Mouse (Mus musculus): Measurements from ENCODE around the gene Ankzf1. TPM values are rescaled to one million over a fixed set of nuclear protein-coding genes. Genes with fewer than 3 reads are reported as not detected.

Ankzf1 gene
- polyA plus RNA-seq, 1 experiment from 2014 or later, result 16.8 TPM

GRCm38 (mm10) chr1:75244836-75245235 is 52.9 kb downstream of the Ankzf1 start:
- Histone ChIP-seq H3K4me1 (ENCODE audit: control insufficient read depth, insufficient read depth, low read length) (no peaks in the 10 kb centered on the region), H3K4me3 (ENCODE audit: low read depth, low read length) (no peak overlapping the region), H3K36me3 (replicated peaks; ENCODE audit: control insufficient read depth, insufficient read depth, low read depth, low read length) (no peaks in the 10 kb centered on the region), H3K27me3 (ENCODE audit: control insufficient read depth, insufficient read depth, low read length) (no peaks in the 10 kb centered on the region), H3K9ac (replicated peaks; ENCODE audit: low read length) (no peak overlapping the region), H3K27ac (replicated peaks; ENCODE audit: low read depth, low read length) (no peak overlapping the region), H3K9me3 (replicated peaks; ENCODE audit: control insufficient read depth, low read length) (no peaks in the 10 kb centered on the region), H3K4me2 (ENCODE audit: low read depth, low read length) (no peak overlapping the region)
- ATAC-seq (replicated peaks; ENCODE audit: insufficient number of reproducible peaks, low FRiP score, low TSS enrichment, low read depth), result no peak
- peak; percentile 68 for DNase-seq (ENCODE audit: low spot score)
- WGBS, result 11% methylated on average over 4 of the region's 4 CpGs

DNA sequence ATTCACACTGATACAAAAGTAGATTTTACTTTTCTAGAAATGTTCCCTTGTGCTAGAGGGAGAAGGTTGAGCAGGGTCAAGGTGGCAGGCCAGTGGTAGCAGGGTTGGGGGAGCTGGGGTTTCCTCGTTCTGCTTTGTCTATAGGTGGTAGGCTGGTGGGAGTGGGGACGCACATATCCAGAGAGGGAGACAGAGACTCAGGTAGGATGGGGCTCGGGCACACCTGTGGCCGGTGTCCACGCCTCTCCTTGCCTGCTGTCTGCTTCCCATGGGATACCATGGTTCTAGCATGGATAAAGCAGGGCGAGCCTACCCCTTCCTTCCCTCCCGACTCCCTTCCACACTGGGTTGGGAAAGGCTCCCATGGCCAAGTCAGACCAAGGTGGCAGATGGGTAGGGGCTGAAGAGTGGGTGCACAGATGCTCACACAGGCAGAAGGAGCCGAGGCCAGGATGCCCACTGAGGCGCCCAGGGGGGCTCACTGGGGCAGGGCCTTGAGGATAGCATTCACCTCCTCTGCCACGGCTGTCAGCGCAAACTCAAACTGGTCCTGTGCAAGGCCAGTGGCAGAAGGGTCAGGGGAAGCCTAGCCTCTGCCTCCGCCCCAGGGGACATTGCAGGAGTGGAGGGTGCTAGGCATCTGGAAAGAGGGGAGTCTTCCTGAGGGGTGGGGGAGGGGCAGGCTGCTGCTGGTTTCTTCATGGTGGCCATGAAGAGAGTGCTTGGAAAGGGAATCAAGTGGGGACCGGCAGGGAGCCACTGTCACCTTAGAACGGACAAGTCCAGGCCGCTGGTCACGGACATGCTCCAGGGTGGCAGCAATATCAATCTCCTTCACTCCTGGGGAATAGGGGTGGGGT is 55.4 kb downstream of the Ankzf1 start:
- Histone ChIP-seq H3K9me3 (replicated peaks; ENCODE audit: control insufficient read depth, low read length) (no peaks in the 10 kb centered on the region), H3K4me2 (ENCODE audit: low read depth, low read length) (no peak overlapping the region), H3K4me1 (ENCODE audit: control insufficient read depth, insufficient read depth, low read length) (no peaks in the 10 kb centered on the region), H3K27me3 (ENCODE audit: control insufficient read depth, insufficient read depth, low read length) (no peaks in the 10 kb centered on the region), H3K9ac (replicated peaks; ENCODE audit: low read length) (no peak overlapping the region; the same call in 1 of the 2 replicates), H3K4me3 (ENCODE audit: low read depth, low read length) (no peak overlapping the region), H3K27ac (replicated peaks; ENCODE audit: low read depth, low read length) (no peak overlapping the region), H3K36me3 (replicated peaks; ENCODE audit: control insufficient read depth, insufficient read depth, low read depth, low read length) (no peaks in the 10 kb centered on the region)
- DNase-seq (ENCODE audit: low spot score) (no peak), ATAC-seq (replicated peaks; ENCODE audit: insufficient number of reproducible peaks, low FRiP score, low TSS enrichment, low read depth) (no peak)
- WGBS, result 73% methylated on average over 16 of the region's 16 CpGs

DNA sequence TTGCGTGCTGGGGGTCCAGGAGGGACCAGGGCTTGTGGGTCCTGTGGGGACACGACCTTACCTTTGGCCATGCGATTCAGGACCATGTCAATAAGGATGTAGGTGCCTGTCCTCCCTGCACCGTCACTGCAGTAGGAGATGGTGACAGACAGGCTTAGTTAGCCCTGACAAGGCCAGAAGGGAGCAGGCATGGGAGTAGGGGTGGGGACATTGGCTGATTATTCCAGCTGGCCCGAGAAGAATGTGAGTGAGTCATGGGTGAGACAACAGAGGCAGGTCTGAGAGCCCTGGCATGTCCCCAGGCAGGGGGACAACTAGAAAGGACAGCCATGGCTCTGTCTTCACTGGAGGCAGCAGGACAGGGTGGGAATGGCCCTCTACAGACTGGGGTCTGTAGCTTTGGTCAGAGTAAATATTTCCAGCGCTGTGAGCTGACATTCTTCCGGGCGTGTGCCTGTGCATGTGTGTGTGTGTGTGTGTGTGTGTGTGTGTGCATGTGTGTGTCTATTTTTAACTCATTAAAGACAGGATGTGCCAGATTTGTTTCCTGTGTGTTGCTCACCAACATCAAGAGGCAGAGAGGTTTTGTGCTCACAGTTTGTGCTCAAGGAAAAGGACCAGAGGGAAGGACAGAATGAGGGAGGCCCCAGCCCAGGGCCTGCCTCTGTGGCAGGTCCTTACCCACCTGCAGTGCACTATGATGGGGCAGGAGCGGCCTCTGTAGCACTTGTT is 56.3 kb downstream of the Ankzf1 start:
- H3K9ac ChIP-seq (replicated peaks; ENCODE audit: low read length), result no peak overlapping the region; the same call in 1 of the 2 replicates
- no peak for ATAC-seq (replicated peaks; ENCODE audit: insufficient number of reproducible peaks, low FRiP score, low TSS enrichment, low read depth)

More for the DNA sequence above, 56.3 kb downstream of the Ankzf1 start:
- Histone ChIP-seq H3K4me1 (ENCODE audit: control insufficient read depth, insufficient read depth, low read length) (no peaks in the 10 kb centered on the region), H3K36me3 (replicated peaks; ENCODE audit: control insufficient read depth, insufficient read depth, low read depth, low read length) (no peaks in the 10 kb centered on the region), H3K9me3 (replicated peaks; ENCODE audit: control insufficient read depth, low read length) (no peaks in the 10 kb centered on the region), H3K4me2 (ENCODE audit: low read depth, low read length) (no peak overlapping the region), H3K4me3 (ENCODE audit: low read depth, low read length) (no peak overlapping the region), H3K27me3 (ENCODE audit: control insufficient read depth, insufficient read depth, low read length) (no peaks in the 10 kb centered on the region), H3K27ac (replicated peaks; ENCODE audit: low read depth, low read length) (no peak overlapping the region)
- 51% methylated on average over 9 of the region's 9 CpGs for WGBS
- no peak for DNase-seq (ENCODE audit: low spot score)

Small RNAs within 50 kb of the gene (microRNA-seq; reads per million reads assigned to microRNA genes)
- gene Gm27943 (ENCODE audit: borderline number of aligned reads), result not detected

Other genes starting within 250 kb of the Ankzf1 start
- 0.32 TPM in 1 of 2 replicates, not detected in the other for gene Ihh, start 240.5 kb upstream of the Ankzf1 start, polyA plus RNA-seq (2014; fragmentation: Nextera tagmentation; extraction: Ambion mirVana)
- 12.0 and 12.5 TPM in 2 replicates for gene Nhej1, start 67.0 kb upstream of the Ankzf1 start, polyA plus RNA-seq (2014; fragmentation: Nextera tagmentation; extraction: Ambion mirVana)
- 0.10 and 0.18 TPM in 2 replicates for gene Slc23a3, start 58.3 kb upstream of the Ankzf1 start, polyA plus RNA-seq (2014; fragmentation: Nextera tagmentation; extraction: Ambion mirVana)
- 33.8 and 37.2 TPM in 2 replicates for gene Cnppd1, start 49.4 kb upstream of the Ankzf1 start, polyA plus RNA-seq (2014; fragmentation: Nextera tagmentation; extraction: Ambion mirVana)
- 27.7 and 38.0 TPM in 2 replicates for gene Retreg2, start 49.4 kb upstream of the Ankzf1 start, polyA plus RNA-seq (2014; fragmentation: Nextera tagmentation; extraction: Ambion mirVana)
- gene Zfand2b, start 23.5 kb upstream of the Ankzf1 start, polyA plus RNA-seq (2014; fragmentation: Nextera tagmentation; extraction: Ambion mirVana), result 33.9 and 36.0 TPM in 2 replicates
- 24.4 and 24.9 TPM in 2 replicates for gene Abcb6, start 11.8 kb upstream of the Ankzf1 start, polyA plus RNA-seq (2014; fragmentation: Nextera tagmentation; extraction: Ambion mirVana)
- 12.9 and 17.1 TPM in 2 replicates for gene Atg9a, start within 50 bp of the Ankzf1 start, polyA plus RNA-seq (2014; fragmentation: Nextera tagmentation; extraction: Ambion mirVana)
- gene Glb1l, start 18.7 kb downstream of the Ankzf1 start, polyA plus RNA-seq (2014; fragmentation: Nextera tagmentation; extraction: Ambion mirVana), result 14.1 and 15.0 TPM in 2 replicates
- gene Stk16, start 18.7 kb downstream of the Ankzf1 start, polyA plus RNA-seq (2014; fragmentation: Nextera tagmentation; extraction: Ambion mirVana), result 117 and 123 TPM in 2 replicates
- gene Tuba4a, start 27.7 kb downstream of the Ankzf1 start, polyA plus RNA-seq (2014; fragmentation: Nextera tagmentation; extraction: Ambion mirVana), result 17.3 and 18.9 TPM in 2 replicates
- gene A630095N17Rik, start 40.0 kb downstream of the Ankzf1 start, polyA plus RNA-seq (2014; fragmentation: Nextera tagmentation; extraction: Ambion mirVana), result not detected in 2 replicates
- 13.8 and 17.2 TPM in 2 replicates for gene Dnajb2, start 44.3 kb downstream of the Ankzf1 start, polyA plus RNA-seq (2014; fragmentation: Nextera tagmentation; extraction: Ambion mirVana)
- 1.4 and 1.5 TPM in 2 replicates for gene Ptprn, start 72.4 kb downstream of the Ankzf1 start, polyA plus RNA-seq (2014; fragmentation: Nextera tagmentation; extraction: Ambion mirVana)
- gene Resp18, start 86.3 kb downstream of the Ankzf1 start, polyA plus RNA-seq (2014; fragmentation: Nextera tagmentation; extraction: Ambion mirVana), result 4.9 and 5.8 TPM in 2 replicates
- gene Dnpep, start 125.8 kb downstream of the Ankzf1 start, polyA plus RNA-seq (2014; fragmentation: Nextera tagmentation; extraction: Ambion mirVana), result 123 and 146 TPM in 2 replicates
- gene Des, start 168.2 kb downstream of the Ankzf1 start, polyA plus RNA-seq (2014; fragmentation: Nextera tagmentation; extraction: Ambion mirVana), result 6.9 and 9.9 TPM in 2 replicates
- 16.7 and 19.9 TPM in 2 replicates for gene Speg, start 183.1 kb downstream of the Ankzf1 start, polyA plus RNA-seq (2014; fragmentation: Nextera tagmentation; extraction: Ambion mirVana)
- 36.9 and 38.4 TPM in 2 replicates for gene Gmppa, start 243.8 kb downstream of the Ankzf1 start, polyA plus RNA-seq (2014; fragmentation: Nextera tagmentation; extraction: Ambion mirVana)